Mouse (Mus musculus) lung, embryonic 14.5 days (tissue): ENCODE data around the gene Gm21969. TPM values are rescaled to one million over a fixed set of nuclear protein-coding genes. Genes with fewer than 3 reads are reported as not detected.

ENCODE experiments used
- ATAC-seq: fragments of 200-750 bp; cut with Nextera tagmentation; 2 replicates; pipeline ENCODE4 v1.8.0; 2017; ENCODE audit warnings: mild to moderate bottlenecking, moderate TSS enrichment, moderate library complexity; ENCODE audit not compliant: insufficient read depth
- DNase-seq: peaks from one replicate; pipeline ENCODE4 v3.0.0-alpha.2; 2015
- H3K27ac ChIP-seq: fragments of 300-500 bp; sonication (generic); 2 replicates; pipeline ENCODE4 v1.5.1; 2014; ENCODE audit warnings: low read depth, mild to moderate bottlenecking, moderate library complexity
- H3K27me3 ChIP-seq: fragments of 300-500 bp; sonication (generic); 2 replicates; pipeline ENCODE4 v1.6.1; 2014; ENCODE audit warnings: low read length, control low read depth; ENCODE audit not compliant: insufficient read depth
- H3K36me3 ChIP-seq: fragments of 300-500 bp; sonication (generic); 2 replicates; pipeline ENCODE4 v1.6.1; 2014; ENCODE audit warnings: control low read depth; ENCODE audit not compliant: insufficient read depth
- H3K4me1 ChIP-seq: fragments of 300-500 bp; sonication (generic); 2 replicates; pipeline ENCODE4 v1.6.1; 2014; ENCODE audit warnings: antibody characterized with exemption, control low read depth; ENCODE audit not compliant: insufficient read depth
- H3K4me2 ChIP-seq: fragments of 300-500 bp; sonication (generic); 2 replicates; pipeline ENCODE4 v1.6.1; 2014; ENCODE audit warnings: mild to moderate bottlenecking
- H3K4me3 ChIP-seq: fragments of 300-500 bp; sonication (generic); 2 replicates; pipeline ENCODE4 v1.5.1; 2014; ENCODE audit warnings: low read depth, low read length
- H3K9ac ChIP-seq: fragments of 300-500 bp; sonication (generic); 2 replicates; pipeline ENCODE4 v1.6.1; 2014
- H3K9me3 ChIP-seq: fragments of 300-500 bp; sonication (generic); 2 replicates; pipeline ENCODE4 v1.6.1; 2016; ENCODE audit warnings: low read depth, low read length, control low read depth
- CTCF ChIP-seq: IDR thresholded peaks from 2 replicates; pipeline ENCODE4 v1.5.1; 2016; ENCODE audit warnings: antibody characterized with exemption, low read depth
- WGBS: fragments of 180-500 bp; shearing (Covaris S2); extraction: QIAGEN DNeasy Blood & Tissue Kit; methylation state at CpG from one replicate; pipeline ENCODE4 v1.1.7; 2014; 5-methylcytosine and 5-hydroxymethylcytosine counted together
- polyA plus RNA-seq: library from polyadenylated mRNA; unstranded; fragments of >200 nt; fragmentation: Nextera tagmentation; extraction: Ambion mirVana; gene quantifications from 2 replicates; pipeline ENCODE4 v1.2.1, GENCODE M21; 2014

Gene Gm21969
- polyA plus RNA-seq, result not detected in 2 replicates

DNA sequence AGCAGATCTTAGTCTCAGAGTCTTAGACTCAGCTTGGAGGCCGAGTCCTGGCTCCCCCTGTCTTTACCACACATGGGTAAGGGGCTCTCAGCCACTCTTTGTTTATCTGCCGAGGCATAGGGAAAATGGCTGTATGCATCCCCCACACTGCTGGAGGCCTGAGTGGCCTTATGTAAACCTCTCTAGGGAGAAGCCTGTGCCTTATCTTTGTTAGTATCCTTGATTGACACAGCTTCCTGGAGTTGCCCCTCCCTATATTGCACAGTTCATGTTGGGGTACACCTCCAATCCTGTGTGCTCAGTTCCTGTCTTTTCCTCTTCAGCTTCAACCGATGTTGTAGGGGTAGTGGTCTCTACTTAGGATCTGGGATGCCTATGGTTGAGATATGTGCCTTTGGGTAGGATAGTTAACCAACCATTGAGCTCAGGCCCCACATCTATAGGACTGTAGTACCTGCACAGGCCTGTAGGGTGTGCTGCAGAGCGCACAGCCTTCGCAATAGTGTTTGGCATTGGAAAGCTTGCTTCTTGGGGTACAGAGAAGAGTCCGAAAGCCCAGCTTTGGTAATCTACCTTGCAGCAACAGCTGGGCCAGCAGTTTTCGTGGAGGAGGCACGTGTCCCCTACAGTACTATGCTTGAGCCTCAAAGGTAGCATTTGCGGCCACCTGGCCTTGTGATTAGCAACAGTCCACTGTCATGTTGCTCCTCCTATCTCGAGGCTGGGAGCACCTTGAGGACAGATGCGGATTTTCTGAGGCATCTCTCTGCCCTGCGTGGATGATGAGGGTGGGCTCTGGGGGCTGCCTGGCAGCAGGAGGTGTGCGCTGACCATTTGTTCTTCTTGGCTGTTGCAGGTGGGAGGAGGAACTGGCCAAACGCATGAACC is at the start of gene Gm21969:
Gene Gm21969 (plus strand): TSS at position 830 of the 888 bp plus-strand sequence.
- Histone ChIP-seq H3K27me3 (no peaks in the 10 kb centered on the region), H3K4me2 (peak within 1 kb of the TSS; percentile 4; the same call in 1 of the 2 replicates), H3K4me3 (no peak within 1 kb of the TSS), H3K9me3 (no peaks in the 10 kb centered on the region), H3K9ac (0 out of 2 replicates have a peak within 1 kb of the TSS, but pooled peaks have one; percentile 1), H3K36me3 (peaks cover 29% of the 10 kb centered on the region), H3K4me1 (peaks cover 44% of the 10 kb centered on the region), H3K27ac (peak within 1 kb of the TSS; percentile 85)
- peak; percentile 94 for TF ChIP-seq CTCF
- ATAC-seq (no peak), DNase-seq (peak; percentile 84)
- WGBS, result 49% methylated on average over 14 of the region's 14 CpGs

DNA sequence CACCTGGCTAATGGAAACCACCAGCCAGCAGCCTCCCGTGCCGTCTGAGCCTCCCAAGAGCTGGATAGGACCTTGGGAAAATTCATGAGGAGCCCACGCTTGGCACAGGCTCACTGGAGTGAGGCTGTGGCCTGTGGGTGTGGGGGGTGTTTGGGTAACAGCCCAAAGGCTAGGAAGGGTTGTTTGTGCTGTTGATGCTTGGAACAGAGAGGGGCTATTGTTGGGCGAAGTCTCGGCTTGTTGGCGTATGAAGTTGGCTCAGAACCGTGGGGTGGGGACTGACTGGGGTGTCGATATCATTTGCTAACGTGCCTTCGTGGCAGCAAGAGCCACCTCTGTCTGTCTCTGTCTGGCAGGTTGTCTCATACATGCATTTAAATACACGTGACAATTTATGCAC is 47.8 kb upstream of the Gm21969 start:
- H3K27ac ChIP-seq, result no peak overlapping the region
- WGBS, result 78% methylated on average over 11 of the region's 11 CpGs
- H3K27me3 ChIP-seq, result no peaks in the 10 kb centered on the region
- TF ChIP-seq CTCF, result no peak
- H3K4me2 ChIP-seq, result no peak overlapping the region
- no peaks in the 10 kb centered on the region; the same call in 1 of the 2 replicates for H3K9me3 ChIP-seq
- no peaks in the 10 kb centered on the region for H3K36me3 ChIP-seq
- H3K4me3 ChIP-seq, result no peak overlapping the region
- no peak for ATAC-seq
- DNase-seq, result no peak
- no peak overlapping the region for H3K9ac ChIP-seq
- H3K4me1 ChIP-seq, result no peaks in the 10 kb centered on the region

DNA sequence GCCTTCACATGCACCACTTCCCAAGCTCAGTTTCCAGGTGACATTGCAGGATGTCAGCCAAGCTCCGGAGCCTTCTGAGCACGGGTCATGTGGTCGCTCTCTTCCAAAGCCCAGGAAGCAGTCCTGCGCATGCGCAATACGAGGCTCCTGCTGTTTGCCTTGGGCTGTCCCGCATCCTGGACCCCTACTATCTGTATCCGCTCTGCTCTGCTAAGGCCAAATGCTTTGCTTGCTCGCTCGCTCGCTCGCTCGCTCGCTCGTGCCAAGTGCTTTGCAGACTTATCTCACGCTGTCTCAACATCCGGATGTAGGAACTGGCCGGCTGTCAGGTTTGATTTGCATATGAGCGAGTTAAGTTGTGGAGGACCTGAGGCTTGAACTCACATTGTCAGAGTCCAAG is 47.0 kb upstream of the Gm21969 start:
- no peak overlapping the region for H3K4me3 ChIP-seq
- H3K27me3 ChIP-seq, result no peaks in the 10 kb centered on the region
- DNase-seq (peak; percentile 70), ATAC-seq (no peak; the same call in 1 of the 2 replicates)
- H3K9me3 ChIP-seq, result no peaks in the 10 kb centered on the region; the same call in 1 of the 2 replicates
- no peaks in the 10 kb centered on the region for H3K4me1 ChIP-seq
- H3K4me2 ChIP-seq, result peak overlapping the region; percentile 13; the same call in 1 of the 2 replicates
- TF ChIP-seq CTCF, result no peak
- H3K9ac ChIP-seq, result no peak overlapping the region
- WGBS, result 60% methylated on average over 19 of the region's 19 CpGs
- H3K36me3 ChIP-seq, result no peaks in the 10 kb centered on the region
- no peak overlapping the region for H3K27ac ChIP-seq

DNA sequence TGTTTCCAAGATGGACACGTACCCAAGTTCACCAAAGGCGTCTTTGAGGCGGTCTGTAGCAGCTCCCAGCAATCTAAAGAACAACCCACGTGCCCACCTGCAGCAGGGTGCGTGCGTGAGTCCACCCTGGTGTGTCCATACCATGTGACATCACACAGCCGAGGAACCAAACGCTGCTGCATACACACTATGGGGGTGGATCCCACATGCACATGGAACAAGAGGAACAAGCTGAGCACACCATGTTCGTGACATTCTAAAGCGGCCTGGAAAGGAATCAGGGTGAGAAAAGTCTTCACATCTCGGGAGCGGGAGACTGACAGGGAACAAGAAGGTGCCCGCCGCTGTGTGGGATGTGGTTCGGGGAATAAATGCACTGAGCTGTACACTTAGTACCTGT is 34.6 kb upstream of the Gm21969 start:
- Histone ChIP-seq H3K4me3 (no peak overlapping the region), H3K9me3 (no peaks in the 10 kb centered on the region), H3K27ac (no peak overlapping the region), H3K27me3 (no peaks in the 10 kb centered on the region), H3K4me2 (no peak overlapping the region), H3K4me1 (peaks cover under 1% of the 10 kb centered on the region; the same call in 1 of the 2 replicates), H3K36me3 (no peaks in the 10 kb centered on the region), H3K9ac (no peak overlapping the region)
- 78% methylated on average over 15 of the region's 15 CpGs for WGBS
- TF ChIP-seq CTCF, result no peak
- DNase-seq (no peak), ATAC-seq (no peak)

DNA sequence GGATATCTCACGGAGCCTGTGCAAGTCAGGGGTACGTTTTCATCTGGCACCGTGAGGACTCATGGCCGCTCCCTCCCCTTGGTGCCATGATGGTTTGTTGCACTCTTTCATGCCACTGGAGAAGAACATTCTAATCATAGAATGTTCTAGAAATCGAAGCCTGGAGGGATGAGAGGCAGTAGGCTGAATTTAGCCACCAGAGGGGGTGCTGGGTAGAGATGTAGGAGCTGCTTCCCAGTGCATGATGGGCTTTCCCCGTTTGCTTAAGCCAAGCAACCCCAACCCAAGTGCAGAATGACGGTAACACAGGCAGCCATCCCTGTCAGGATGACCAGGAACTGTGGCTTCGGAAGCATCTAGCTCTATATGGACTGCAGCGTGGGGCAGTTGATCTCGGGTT is 32.2 kb upstream of the Gm21969 start:
- ATAC-seq (no peak), DNase-seq (no peak)
- peak; percentile 50 for TF ChIP-seq CTCF
- Histone ChIP-seq H3K27ac (no peak overlapping the region), H3K36me3 (no peaks in the 10 kb centered on the region), H3K4me2 (no peak overlapping the region), H3K9ac (no peak overlapping the region), H3K27me3 (no peaks in the 10 kb centered on the region), H3K4me3 (no peak overlapping the region), H3K4me1 (peaks cover 8% of the 10 kb centered on the region; the same call in 1 of the 2 replicates), H3K9me3 (no peaks in the 10 kb centered on the region)
- WGBS, result 73% methylated on average over 10 of the region's 10 CpGs

DNA sequence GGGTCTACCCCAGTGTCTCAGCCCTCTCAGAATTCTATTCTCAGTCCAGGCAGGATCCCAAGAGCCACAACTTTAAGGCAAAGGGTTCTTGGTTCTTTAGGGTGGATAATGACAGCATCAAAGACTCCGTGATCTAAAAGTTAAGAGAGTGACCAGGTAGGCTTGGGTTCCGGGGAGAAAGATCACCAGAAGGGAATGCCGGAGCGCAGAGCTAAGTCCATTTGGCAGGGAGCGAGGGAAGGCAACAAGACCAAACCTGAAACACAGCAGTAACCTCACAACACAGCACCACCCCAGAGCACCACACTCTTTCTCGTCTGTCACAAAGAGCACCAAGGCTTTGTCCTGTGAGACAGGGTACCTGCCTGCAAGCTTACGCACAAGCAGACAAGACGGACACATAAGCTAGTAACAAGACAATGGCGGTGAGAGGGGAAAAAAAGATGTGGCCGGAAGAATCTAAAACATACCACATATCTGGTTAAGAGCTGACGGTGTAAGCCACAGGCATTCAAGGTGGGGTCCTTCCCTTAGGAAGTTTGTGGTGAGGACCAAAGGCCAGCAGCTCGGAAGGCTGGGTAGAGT is 30.0 kb upstream of the Gm21969 start:
- no peak overlapping the region for H3K27ac ChIP-seq
- no peaks in the 10 kb centered on the region for H3K36me3 ChIP-seq
- H3K4me3 ChIP-seq, result no peak overlapping the region
- 85% methylated on average over 12 of the region's 12 CpGs for WGBS
- H3K4me1 ChIP-seq, result peaks cover 9% of the 10 kb centered on the region; the same call in 1 of the 2 replicates
- no peak for ATAC-seq
- no peaks in the 10 kb centered on the region for H3K27me3 ChIP-seq
- TF ChIP-seq CTCF, result no peak
- peak overlapping the region; percentile 56; the same call in 1 of the 2 replicates for H3K9ac ChIP-seq
- no peak overlapping the region for H3K4me2 ChIP-seq
- H3K9me3 ChIP-seq, result no peaks in the 10 kb centered on the region
- DNase-seq, result no peak
